Mouse (Mus musculus): ENCODE results near the gene Ispd.

Gene Ispd

GRCm38 (mm10) chr12:36694072-36694471 lies 312.8 kb downstream of the Ispd start:
- TF ChIP-seq GATA4 (IDR thresholded peaks at IDR 0.05; ENCODE audit: insufficient replicate concordance, low read length) = no peak

GRCm38 (mm10) chr12:36704380-36704779 lies 323.1 kb downstream of the Ispd start:
- no peak for TF ChIP-seq GATA4 (IDR thresholded peaks at IDR 0.05; ENCODE audit: insufficient replicate concordance, low read length)

- no peak for TF ChIP-seq GATA4 (IDR thresholded peaks at IDR 0.05; ENCODE audit: insufficient replicate concordance, low read length)
Measured at GRCm38 (mm10) chr12:36708810-36709209, 327.6 kb downstream of the Ispd start.

- TF ChIP-seq GATA4 (IDR thresholded peaks at IDR 0.05; ENCODE audit: insufficient replicate concordance, low read length) = no peak
Measured at GRCm38 (mm10) chr12:36713866-36714662, 332.8 kb downstream of the Ispd start.

GRCm38 (mm10) chr12:36717526-36717925 lies 336.3 kb downstream of the Ispd start:
- TF ChIP-seq GATA4 (IDR thresholded peaks at IDR 0.05; ENCODE audit: insufficient replicate concordance, low read length) = no peak

- TF ChIP-seq GATA4 (IDR thresholded peaks at IDR 0.05; ENCODE audit: insufficient replicate concordance, low read length) = no peak
Measured at GRCm38 (mm10) chr12:36718417-36718816, 337.2 kb downstream of the Ispd start.

- no peak for TF ChIP-seq GATA4 (IDR thresholded peaks at IDR 0.05; ENCODE audit: insufficient replicate concordance, low read length)
Measured at GRCm38 (mm10) chr12:36719074-36719473, 337.8 kb downstream of the Ispd start.

- TF ChIP-seq GATA4 (IDR thresholded peaks at IDR 0.05; ENCODE audit: insufficient replicate concordance, low read length) = no peak
Measured at GRCm38 (mm10) chr12:36720779-36721178, 339.5 kb downstream of the Ispd start.

- TF ChIP-seq GATA4 (IDR thresholded peaks at IDR 0.05; ENCODE audit: insufficient replicate concordance, low read length) = no peak
Measured at GRCm38 (mm10) chr12:36721223-36721622, 340.0 kb downstream of the Ispd start.

- no peak for TF ChIP-seq GATA4 (IDR thresholded peaks at IDR 0.05; ENCODE audit: insufficient replicate concordance, low read length)
Measured at GRCm38 (mm10) chr12:36722754-36723153, 341.5 kb downstream of the Ispd start.

- TF ChIP-seq GATA4 (IDR thresholded peaks at IDR 0.05; ENCODE audit: insufficient replicate concordance, low read length) = no peak
Measured at GRCm38 (mm10) chr12:36723302-36723701, 342.1 kb downstream of the Ispd start.

- no peak for TF ChIP-seq GATA4 (IDR thresholded peaks at IDR 0.05; ENCODE audit: insufficient replicate concordance, low read length)
Measured at GRCm38 (mm10) chr12:36724297-36724696, 343.0 kb downstream of the Ispd start.

GRCm38 (mm10) chr12:36725250-36725649 lies 344.0 kb downstream of the Ispd start:
- TF ChIP-seq GATA4 (IDR thresholded peaks at IDR 0.05; ENCODE audit: insufficient replicate concordance, low read length) = no peak

GRCm38 (mm10) chr12:36726026-36726425 lies 344.8 kb downstream of the Ispd start:
- TF ChIP-seq GATA4 (IDR thresholded peaks at IDR 0.05; ENCODE audit: insufficient replicate concordance, low read length) = no peak

GRCm38 (mm10) chr12:36733673-36734371 lies 352.6 kb downstream of the Ispd start:
- TF ChIP-seq GATA4 (IDR thresholded peaks at IDR 0.05; ENCODE audit: insufficient replicate concordance, low read length) = no peak
